ENCODE assay signal across 19 mouse cellular contexts in the genomic region with DNA sequence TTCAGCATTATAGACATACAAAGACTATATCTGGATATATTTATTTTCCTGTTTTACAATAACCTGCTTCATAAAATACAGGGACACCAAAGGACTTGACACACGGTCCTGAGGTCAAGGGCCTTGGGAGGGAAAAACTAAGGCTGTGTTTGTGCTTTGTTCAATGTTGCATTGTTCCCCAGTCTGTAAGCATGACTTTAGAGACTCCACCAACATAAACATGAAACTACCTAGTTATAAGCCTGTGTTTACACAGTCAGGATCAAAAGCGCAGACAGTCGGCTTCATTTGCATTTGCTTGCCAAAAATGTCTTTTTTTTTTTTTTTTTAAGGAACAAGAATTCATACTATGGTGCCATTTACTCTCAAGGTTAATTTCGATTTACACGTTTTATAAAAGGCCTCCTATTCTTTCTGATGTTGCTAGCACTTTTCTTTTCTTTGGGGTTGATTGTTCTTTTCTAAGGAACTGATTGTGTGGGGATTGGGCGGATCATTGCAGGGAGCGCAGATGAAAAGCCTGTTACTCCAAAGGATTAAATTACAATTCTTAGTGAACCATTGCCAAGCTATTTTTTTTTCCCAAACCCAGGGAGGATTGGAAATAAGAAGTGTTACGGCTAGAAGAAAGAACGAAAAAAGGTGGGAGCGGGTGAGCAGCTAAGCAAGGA. TPM values are rescaled to one million over a fixed set of nuclear protein-coding genes. Genes with fewer than 3 reads are reported as not detected.
DNase-seq lines count a peak whose midpoint lies in the region; ATAC-seq and TF ChIP-seq lines count a peak whose summit lies in the region.
"Had no signal": no experiment of that assay in that cellular context is flagged by ENCODE, and none has a peak within 500 bp of the region (broad histone marks: within the 10 kb centered on the region; RNA-seq: fewer than 3 reads in every experiment).

No protein-coding gene starts in this region.

- 45% methylated on average over 10 of the region's 10 CpGs for WGBS in kidney, postnatal 0 days

- H3K9ac ChIP-seq in kidney, postnatal 0 days (ENCODE audit: low read depth, low read length), result no peak overlapping the region
- H3K9ac ChIP-seq: embryonic facial prominence, embryonic 15.5 days; liver, embryonic 13.5 days; neural tube, embryonic 15.5 days had no signal

- H3K4me3 ChIP-seq in kidney, postnatal 0 days (replicated peaks; ENCODE audit: low read depth, low read length), result no peak overlapping the region
- H3K4me3 ChIP-seq: embryonic facial prominence, embryonic 15.5 days; hindbrain, embryonic 10.5 days; liver, embryonic 13.5 days; neural tube, embryonic 15.5 days had no signal

- TF ChIP-seq CTCF in kidney, postnatal 0 days (IDR thresholded peaks at IDR 0.05; ENCODE audit: low read depth), result no peak
- TF ChIP-seq CTCF in brain, embryonic 14.5 days (IDR thresholded peaks at IDR 0.05; ENCODE audit: borderline replicate concordance, extremely low read depth, insufficient read depth, insufficient read length), result no peak

- no peak overlapping the region for H3K27ac ChIP-seq in kidney, postnatal 0 days
- H3K27ac ChIP-seq: embryonic facial prominence, embryonic 15.5 days; hindbrain, embryonic 10.5 days; liver, embryonic 13.5 days; neural tube, embryonic 15.5 days had no signal

- no peak for ATAC-seq in kidney, postnatal 0 days (replicated peaks; ENCODE audit: low FRiP score, low read depth)
- ATAC-seq: intestine, embryonic 16.5 days had no signal

- TF ChIP-seq POLR2A in brain, embryonic 14.5 days (IDR thresholded peaks at IDR 0.05; ENCODE audit: borderline replicate concordance, extremely low read depth, insufficient read depth, insufficient read length, poor library complexity, severe bottlenecking), result no peak

- DNase-seq in kidney, postnatal 0 days (ENCODE audit: low spot score), result peak; percentile 57
- DNase-seq in kidney, postnatal 36 days, result no peak
- peak; percentile 17 for DNase-seq in R1 (ENCODE audit: low read depth, low spot score)
- peak; percentile 77 for DNase-seq in brain, embryonic 14.5 days (ENCODE audit: low read depth)
- DNase-seq in lung, postnatal 25 days (ENCODE audit: low spot score), result peak; percentile 32
- no peak for DNase-seq in natural killer cell, adult 2 months (ENCODE audit: low spot score in 2 of 2)
- DNase-seq in cerebellum, adult 9-10 months, result no peak
- DNase-seq: adrenal gland, postnatal 10 days; cerebellum, adult 8-10 months; heart, adult 18-20 months; kidney, postnatal 10 days; liver, embryonic 13.5 days; right cerebral cortex, postnatal 4 days; thymus, postnatal 25 days had no signal

- H3K27me3 ChIP-seq in kidney, postnatal 0 days (ENCODE audit: insufficient read depth, low read length), result no peaks in the 10 kb centered on the region
- H3K27me3 ChIP-seq: embryonic facial prominence, embryonic 15.5 days; liver, embryonic 13.5 days; neural tube, embryonic 15.5 days had no signal

- H3K36me3 ChIP-seq in kidney, postnatal 0 days (ENCODE audit: insufficient read depth, low read length), result no peaks in the 10 kb centered on the region
- H3K36me3 ChIP-seq: embryonic facial prominence, embryonic 15.5 days; G1E; hindbrain, embryonic 10.5 days; liver, embryonic 13.5 days; neural tube, embryonic 15.5 days had no signal

- no peaks in the 10 kb centered on the region for H3K9me3 ChIP-seq in kidney, postnatal 0 days (replicated peaks; ENCODE audit: low read length)
- H3K9me3 ChIP-seq: embryonic facial prominence, embryonic 15.5 days; G1E; hindbrain, embryonic 10.5 days; liver, embryonic 13.5 days; neural tube, embryonic 15.5 days had no signal

- no peaks in the 10 kb centered on the region; the same call in 1 of the 2 replicates for H3K4me1 ChIP-seq in kidney, postnatal 0 days (replicated peaks; ENCODE audit: insufficient read depth, low read length)
- H3K4me1 ChIP-seq: embryonic facial prominence, embryonic 15.5 days had no signal

- H3K4me2 ChIP-seq in kidney, postnatal 0 days (ENCODE audit: low read length), result no peak overlapping the region
- H3K4me2 ChIP-seq: embryonic facial prominence, embryonic 15.5 days; liver, embryonic 13.5 days; neural tube, embryonic 15.5 days had no signal

RNA-seq across cellular contexts. Expression of gene Glcci1, which starts 41.6 kb away (rescaled TPM):
- polyA plus RNA-seq in kidney, postnatal 0 days (2015; fragmentation: Nextera tagmentation; extraction: Ambion mirVana), result 11.1 and 13.8 TPM in 2 replicates
- 16.5 and 19.0 TPM in 2 replicates for polyA plus RNA-seq in brain, embryonic 14.5 days (2012; rRNA removed)

Comparison
In these comparisons a context has a peak if more than half of its experiments do, and no peak if none do; other contexts are left out.
1. DNase-seq: peak in kidney, postnatal 0 days (single experiment), R1 (single experiment), brain, embryonic 14.5 days (single experiment) and lung, postnatal 25 days (single experiment); none in kidney, postnatal 36 days (0 of 2), natural killer cell, adult 2 months (0 of 2) and cerebellum, adult 9-10 months (single experiment).